ENCODE assay signal across 21 mouse cellular contexts in the genomic region with DNA sequence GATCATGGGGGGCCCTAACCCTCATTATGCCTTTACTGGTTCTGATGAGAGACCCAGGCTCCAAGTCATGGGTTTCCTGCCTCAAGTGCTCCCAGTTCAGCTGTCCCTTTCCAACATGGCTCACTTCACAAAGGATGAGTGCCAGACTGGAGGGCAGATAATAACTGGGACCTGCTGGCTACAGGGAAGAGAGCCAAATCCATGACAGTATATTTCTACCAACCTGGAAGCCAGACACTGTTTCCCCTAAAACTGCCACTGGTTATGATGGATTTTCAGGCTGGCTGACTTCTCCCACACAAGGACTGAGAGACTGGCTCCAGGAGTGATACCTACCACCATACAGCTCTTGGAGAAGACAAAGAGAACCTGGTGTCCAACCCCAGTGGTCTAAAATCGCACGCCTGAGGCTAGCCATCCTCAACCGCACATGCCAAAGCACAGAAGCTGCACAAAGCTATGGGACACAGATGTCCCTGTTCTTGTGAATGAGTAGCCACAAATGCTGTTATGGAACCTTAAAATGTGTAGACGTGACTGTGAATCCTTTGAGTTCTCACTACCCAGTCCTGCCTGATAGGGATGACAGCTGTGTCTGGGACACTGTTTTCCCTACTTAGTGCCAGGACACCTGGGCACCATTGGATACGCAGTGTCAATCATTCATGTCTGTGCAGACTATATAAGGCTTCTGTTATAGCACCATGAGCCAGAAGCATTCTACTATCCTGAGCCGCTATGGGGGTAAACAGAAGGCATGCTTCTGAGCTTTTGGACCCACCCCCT. TPM values are rescaled to one million over a fixed set of nuclear protein-coding genes. Genes with fewer than 3 reads are reported as not detected.
DNase-seq lines count a peak whose midpoint lies in the region; ATAC-seq lines count a peak whose summit lies in the region.
"Had no signal": no experiment of that assay in that cellular context is flagged by ENCODE, and none has a peak within 500 bp of the region (broad histone marks: within the 10 kb centered on the region; RNA-seq: fewer than 3 reads in every experiment).

No protein-coding gene starts in this region.

- peak; percentile 90 for ATAC-seq in forebrain, embryonic 14.5 days
- peak; percentile 87 for ATAC-seq in forebrain, embryonic 16.5 days
- ATAC-seq: liver, postnatal 0 days; midbrain, embryonic 15.5 days had no signal

- no peak overlapping the region for H3K4me2 ChIP-seq in forebrain, embryonic 14.5 days (ENCODE audit: low read length)
- H3K4me2 ChIP-seq in forebrain, embryonic 16.5 days (ENCODE audit: low read length) = no peak overlapping the region
- H3K4me2 ChIP-seq: embryonic facial prominence, embryonic 13.5 days; limb, embryonic 15.5 days; midbrain, embryonic 15.5 days; stomach, embryonic 15.5 days had no signal

- 83% methylated on average over 6 of the region's 6 CpGs for WGBS in forebrain, embryonic 14.5 days
- WGBS in forebrain, embryonic 10.5 days = 94% methylated on average over 6 of the region's 6 CpGs
- 68% methylated on average over 6 of the region's 6 CpGs for WGBS in forebrain, embryonic 16.5 days

- H3K27ac ChIP-seq in forebrain, embryonic 14.5 days (ENCODE audit: low read depth, low read length) = peak overlapping the region; percentile 50; the same call in 1 of the 2 replicates
- H3K27ac ChIP-seq in forebrain, embryonic 10.5 days = no peak overlapping the region
- H3K27ac ChIP-seq in forebrain, embryonic 16.5 days (ENCODE audit: low read length) = peak overlapping the region; percentile 37; the same call in 1 of the 2 replicates
- H3K27ac ChIP-seq: embryonic facial prominence, embryonic 13.5 days; heart, embryonic 10.5 days; kidney, postnatal 0 days; limb, embryonic 15.5 days; midbrain, embryonic 15.5 days; stomach, embryonic 15.5 days had no signal

- intact Hi-C loops in gastrocnemius, postnatal 14 days (cut with DNase I; ENCODE audit: low total_unique reads) = no loop called here

- no peaks in the 10 kb centered on the region for H3K36me3 ChIP-seq in forebrain, embryonic 14.5 days (ENCODE audit: control insufficient read depth, insufficient read depth, low read length)
- H3K36me3 ChIP-seq in forebrain, embryonic 10.5 days (replicated peaks) = no peaks in the 10 kb centered on the region
- no peaks in the 10 kb centered on the region for H3K36me3 ChIP-seq in forebrain, embryonic 16.5 days (ENCODE audit: control insufficient read depth, insufficient read depth)
- H3K36me3 ChIP-seq: embryonic facial prominence, embryonic 13.5 days; heart, embryonic 10.5 days; limb, embryonic 15.5 days; midbrain, embryonic 15.5 days; stomach, embryonic 15.5 days had no signal

- H3K9me3 ChIP-seq in forebrain, embryonic 14.5 days (replicated peaks; ENCODE audit: control insufficient read depth, low read length) = no peaks in the 10 kb centered on the region
- no peaks in the 10 kb centered on the region for H3K9me3 ChIP-seq in forebrain, embryonic 10.5 days
- H3K9me3 ChIP-seq in forebrain, embryonic 16.5 days (ENCODE audit: control insufficient read depth, low read length) = no peaks in the 10 kb centered on the region
- H3K9me3 ChIP-seq: embryonic facial prominence, embryonic 13.5 days; heart, embryonic 10.5 days; limb, embryonic 15.5 days; midbrain, embryonic 15.5 days; stomach, embryonic 15.5 days had no signal

- H3K27me3 ChIP-seq in forebrain, embryonic 14.5 days (replicated peaks; ENCODE audit: control insufficient read depth, insufficient read depth, low read length) = no peaks in the 10 kb centered on the region
- no peaks in the 10 kb centered on the region for H3K27me3 ChIP-seq in forebrain, embryonic 10.5 days (ENCODE audit: poor library complexity, severe bottlenecking)
- no peaks in the 10 kb centered on the region for H3K27me3 ChIP-seq in forebrain, embryonic 16.5 days (replicated peaks; ENCODE audit: control insufficient read depth, insufficient read depth, low read length)
- H3K27me3 ChIP-seq: embryonic facial prominence, embryonic 13.5 days; limb, embryonic 15.5 days; midbrain, embryonic 15.5 days; stomach, embryonic 15.5 days had no signal

- no peaks in the 10 kb centered on the region for H3K4me1 ChIP-seq in forebrain, embryonic 14.5 days (ENCODE audit: control insufficient read depth, insufficient read depth, low read length)
- H3K4me1 ChIP-seq in forebrain, embryonic 10.5 days = peaks cover 5% of the 10 kb centered on the region
- peaks cover 6% of the 10 kb centered on the region; the same call in 1 of the 2 replicates for H3K4me1 ChIP-seq in forebrain, embryonic 16.5 days (replicated peaks; ENCODE audit: control insufficient read depth, insufficient read depth, low read length)
- H3K4me1 ChIP-seq: embryonic facial prominence, embryonic 13.5 days; limb, embryonic 15.5 days; midbrain, embryonic 15.5 days; stomach, embryonic 15.5 days had no signal

- no peak overlapping the region for H3K4me3 ChIP-seq in forebrain, embryonic 14.5 days (ENCODE audit: low read depth, low read length)
- H3K4me3 ChIP-seq in forebrain, embryonic 10.5 days = no peak overlapping the region
- no peak overlapping the region for H3K4me3 ChIP-seq in forebrain, embryonic 16.5 days (replicated peaks; ENCODE audit: low read length)
- H3K4me3 ChIP-seq: embryonic facial prominence, embryonic 13.5 days; heart, embryonic 10.5 days; limb, embryonic 15.5 days; midbrain, embryonic 15.5 days; stomach, embryonic 15.5 days had no signal

- H3K9ac ChIP-seq in forebrain, embryonic 14.5 days (ENCODE audit: low read length) = no peak overlapping the region
- no peak overlapping the region for H3K9ac ChIP-seq in forebrain, embryonic 16.5 days (replicated peaks; ENCODE audit: low read depth, low read length)
- H3K9ac ChIP-seq: embryonic facial prominence, embryonic 13.5 days; limb, embryonic 15.5 days; liver, postnatal 0 days; midbrain, embryonic 15.5 days; stomach, embryonic 15.5 days had no signal

- peak; percentile 55 for DNase-seq in forebrain, embryonic 14.5 days (ENCODE audit: low spot score)
- no peak for DNase-seq in forebrain, embryonic 10.5 days (ENCODE audit: extremely low spot score, low spot score)
- peak; percentile 18 for DNase-seq in layer of hippocampus, adult 11-12 months (ENCODE audit: low spot score)
- DNase-seq in layer of hippocampus, postnatal 25 days (ENCODE audit: extremely low spot score in 1 of 2, low spot score in 1 of 2) = no peak
- DNase-seq in layer of hippocampus, postnatal 10 days (ENCODE audit: low spot score in 2 of 2) = peak; percentile 25 to 27
- no peak for DNase-seq in gastrocnemius, postnatal 14 days
- DNase-seq: adrenal gland, postnatal 36 days; B cell, adult 2 months; cerebellum, adult 8-10 months; kidney, adult 18-20 months; liver, postnatal 0 days; lung, postnatal 10 days; retina, postnatal 1 day; thymus, adult 18-20 months had no signal

RNA-seq across cellular contexts. Expression of gene Lmo2, which starts 4.5 kb away (rescaled TPM):
- 30.2 TPM in 2 replicates for polyA plus RNA-seq in forebrain, embryonic 14.5 days (2014; fragmentation: Nextera tagmentation; extraction: Ambion mirVana)
- polyA plus RNA-seq in forebrain, embryonic 10.5 days (2016; fragmentation: Nextera tagmentation; extraction: Ambion mirVana) = 24.3 and 26.4 TPM in 2 replicates
- 10 to 100 TPM; 19.2 to 21.5 TPM for total RNA-seq in layer of hippocampus, postnatal 25 days (2021)
- 19.8 and 20.0 TPM in 2 replicates for polyA plus RNA-seq in forebrain, embryonic 16.5 days (2015; fragmentation: Nextera tagmentation; extraction: Ambion mirVana)
- 10 to 100 TPM; 22.8 to 30.3 TPM for total RNA-seq in layer of hippocampus, postnatal 10 days (2021)
- 1 to 10 TPM; 7.0 to 9.1 TPM for total RNA-seq in gastrocnemius, postnatal 14 days (2021)

Comparison
In these comparisons a context has a peak if more than half of its experiments do, and no peak if none do; other contexts are left out.
1. DNase-seq: peak in forebrain, embryonic 14.5 days (single experiment), layer of hippocampus, adult 11-12 months (single experiment) and layer of hippocampus, postnatal 10 days (2 of 2); none in forebrain, embryonic 10.5 days (single experiment), layer of hippocampus, postnatal 25 days (0 of 2) and gastrocnemius, postnatal 14 days (single experiment).